Mouse (Mus musculus): Measurements from ENCODE around the gene Pdzk1ip1.

Gene Pdzk1ip1

GRCm38 (mm10) chr4:115075204-115075915, 13.1 kb upstream of the Pdzk1ip1 start:
- no peak for DNase-seq (ENCODE audit: low read depth, low spot score)

GRCm38 (mm10) chr4:115078892-115079820, 9.4 kb upstream of the Pdzk1ip1 start:
- no peak for DNase-seq (ENCODE audit: low read depth, low spot score)

- DNase-seq (ENCODE audit: low read depth, low spot score): no peak
Measured at GRCm38 (mm10) chr4:115079821-115080349, 8.6 kb upstream of the Pdzk1ip1 start.

- DNase-seq (ENCODE audit: low read depth, low spot score): no peak
Measured at GRCm38 (mm10) chr4:115083031-115083430, 5.5 kb upstream of the Pdzk1ip1 start.

- peak; percentile 58 for DNase-seq (ENCODE audit: low read depth, low spot score)
Measured at GRCm38 (mm10) chr4:115085522-115086095, 2.9 kb upstream of the Pdzk1ip1 start.

GRCm38 (mm10) chr4:115086257-115086656, 2.3 kb upstream of the Pdzk1ip1 start:
- no peak for DNase-seq (ENCODE audit: low read depth, low spot score)

- no peak for DNase-seq (ENCODE audit: low read depth, low spot score)
Measured at GRCm38 (mm10) chr4:115086763-115087415, 1.6 kb upstream of the Pdzk1ip1 start.

GRCm38 (mm10) chr4:115090592-115090991, 2.1 kb downstream of the Pdzk1ip1 start:
- no peak for DNase-seq (ENCODE audit: low read depth, low spot score)

- no peak for DNase-seq (ENCODE audit: low read depth, low spot score)
Measured at GRCm38 (mm10) chr4:115091806-115092205, 3.3 kb downstream of the Pdzk1ip1 start.

- no peak for DNase-seq (ENCODE audit: low read depth, low spot score)
Measured at GRCm38 (mm10) chr4:115093331-115093864, 4.9 kb downstream of the Pdzk1ip1 start.

GRCm38 (mm10) chr4:115094056-115094455, 5.5 kb downstream of the Pdzk1ip1 start:
- DNase-seq (ENCODE audit: low read depth, low spot score): no peak

- DNase-seq (ENCODE audit: low read depth, low spot score): no peak
Measured at GRCm38 (mm10) chr4:115095671-115096434, 7.3 kb downstream of the Pdzk1ip1 start.

GRCm38 (mm10) chr4:115096435-115097145, 8.1 kb downstream of the Pdzk1ip1 start:
- no peak for DNase-seq (ENCODE audit: low read depth, low spot score)

- DNase-seq (ENCODE audit: low read depth, low spot score): no peak
Measured at GRCm38 (mm10) chr4:115097146-115097496, 8.6 kb downstream of the Pdzk1ip1 start.

GRCm38 (mm10) chr4:115101682-115102081, 13.2 kb downstream of the Pdzk1ip1 start:
- DNase-seq (ENCODE audit: low read depth, low spot score): peak; percentile 68

GRCm38 (mm10) chr4:115103510-115103909, 15.0 kb downstream of the Pdzk1ip1 start:
- DNase-seq (ENCODE audit: low read depth, low spot score): no peak

GRCm38 (mm10) chr4:115111167-115111566, 22.7 kb downstream of the Pdzk1ip1 start:
- no peak for DNase-seq (ENCODE audit: low read depth, low spot score)

- DNase-seq (ENCODE audit: low read depth, low spot score): no peak
Measured at GRCm38 (mm10) chr4:115113266-115113665, 24.8 kb downstream of the Pdzk1ip1 start.

GRCm38 (mm10) chr4:115119642-115120041, 31.1 kb downstream of the Pdzk1ip1 start:
- DNase-seq (ENCODE audit: low read depth, low spot score): no peak

GRCm38 (mm10) chr4:115121162-115121561, 32.7 kb downstream of the Pdzk1ip1 start:
- no peak for DNase-seq (ENCODE audit: low read depth, low spot score)
